Mouse (Mus musculus) forebrain, embryonic 16.5 days (tissue): ENCODE measurements at regions not wholly inside any gene's neighbourhood (a gene's known extent, or its start where the extent isn't known, plus 50 kb on each side); places are given as distances from the start of the nearest gene placed in this dataset.

Experiments
- ATAC-seq: fragments of 200-750 bp; cut with Nextera tagmentation; 2 replicates; pipeline ENCODE4 v1.8.0; 2017; ENCODE audit warnings: mild to moderate bottlenecking, moderate library complexity
- H3K27ac ChIP-seq: fragments of 300-500 bp; sonication (generic); 2 replicates; pipeline ENCODE4 v1.5.1; 2014; ENCODE audit warnings: low read length, control low read depth
- H3K27me3 ChIP-seq: fragments of 300-500 bp; sonication (generic); replicated peaks from 2 replicates; pipeline ENCODE4 v1.6.1; 2014; ENCODE audit warnings: low read length; ENCODE audit not compliant: control insufficient read depth, insufficient read depth
- H3K36me3 ChIP-seq: fragments of 300-500 bp; sonication (generic); 2 replicates; pipeline ENCODE4 v1.6.1; 2014; ENCODE audit not compliant: control insufficient read depth, insufficient read depth
- H3K4me1 ChIP-seq: fragments of 300-500 bp; sonication (generic); replicated peaks from 2 replicates; pipeline ENCODE4 v1.6.1; 2014; ENCODE audit warnings: low read length; ENCODE audit not compliant: control insufficient read depth, insufficient read depth
- H3K4me2 ChIP-seq: fragments of 300-500 bp; sonication (generic); 2 replicates; pipeline ENCODE4 v1.6.1; 2014; ENCODE audit warnings: mild to moderate bottlenecking, low read length, control low read depth
- H3K4me3 ChIP-seq: fragments of 300-500 bp; sonication (generic); replicated peaks from 2 replicates; pipeline ENCODE4 v1.5.1; 2014; ENCODE audit warnings: mild to moderate bottlenecking, low read length, control low read depth
- H3K9ac ChIP-seq: fragments of 300-500 bp; sonication (generic); replicated peaks from 2 replicates; pipeline ENCODE4 v1.6.1; 2014; ENCODE audit warnings: low read depth, low read length, control low read depth
- H3K9me3 ChIP-seq: fragments of 300-500 bp; sonication (generic); 2 replicates; pipeline ENCODE4 v1.6.1; 2016; ENCODE audit warnings: low read length; ENCODE audit not compliant: control insufficient read depth
- WGBS: fragments of 180-500 bp; shearing (Covaris S2); extraction: QIAGEN DNeasy Blood & Tissue Kit; methylation state at CpG from one replicate; pipeline ENCODE4 v1.1.7; 2014; 5-methylcytosine and 5-hydroxymethylcytosine counted together

- no peak for ATAC-seq
- H3K9ac ChIP-seq = no peak overlapping the region
- H3K27ac ChIP-seq = no peak overlapping the region
- H3K27me3 ChIP-seq = no peaks in the 10 kb centered on the region
- H3K36me3 ChIP-seq = no peaks in the 10 kb centered on the region
- H3K4me3 ChIP-seq = no peak overlapping the region
- H3K4me2 ChIP-seq = no peak overlapping the region
- no peaks in the 10 kb centered on the region for H3K4me1 ChIP-seq
- H3K9me3 ChIP-seq = no peaks in the 10 kb centered on the region
- WGBS = 81% methylated on average over 12 of the region's 12 CpGs
These were observed 63.1 kb downstream of the Kcnf1 start for GRCm38 (mm10) chr12:17113465-17114177.

- H3K4me1 ChIP-seq = no peaks in the 10 kb centered on the region
- H3K27ac ChIP-seq = no peak overlapping the region
- WGBS = 81% methylated on average over 7 of the region's 7 CpGs
- no peaks in the 10 kb centered on the region for H3K9me3 ChIP-seq
- no peak overlapping the region for H3K4me2 ChIP-seq
- no peak overlapping the region for H3K4me3 ChIP-seq
- ATAC-seq = no peak
- no peak overlapping the region for H3K9ac ChIP-seq
- no peaks in the 10 kb centered on the region for H3K36me3 ChIP-seq
- H3K27me3 ChIP-seq = no peaks in the 10 kb centered on the region
These were observed 63.8 kb downstream of the Kcnf1 start for GRCm38 (mm10) chr12:17112781-17113464.

- H3K4me3 ChIP-seq = no peak overlapping the region
These were observed 70.5 kb downstream of the Kcnf1 start for GRCm38 (mm10) chr12:17106220-17106619.

GRCm38 (mm10) chr12:17105057-17105712 is 71.5 kb downstream of the Kcnf1 start:
- Histone ChIP-seq H3K27ac (no peak overlapping the region), H3K36me3 (no peaks in the 10 kb centered on the region), H3K4me2 (no peak overlapping the region), H3K9ac (no peak overlapping the region), H3K9me3 (no peaks in the 10 kb centered on the region), H3K4me1 (no peaks in the 10 kb centered on the region), H3K27me3 (no peaks in the 10 kb centered on the region), H3K4me3 (no peak overlapping the region)
- WGBS = 89% methylated on average over 6 of the region's 6 CpGs
- ATAC-seq = no peak

More at GRCm38 (mm10) chr12:17106220-17106619, 70.5 kb downstream of the Kcnf1 start:
- WGBS = 89% methylated on average over 1 of the region's 1 CpGs
- no peak for ATAC-seq
- no peaks in the 10 kb centered on the region for H3K36me3 ChIP-seq
- no peaks in the 10 kb centered on the region for H3K9me3 ChIP-seq
- no peaks in the 10 kb centered on the region for H3K4me1 ChIP-seq
- H3K27me3 ChIP-seq = no peaks in the 10 kb centered on the region
- no peak overlapping the region for H3K9ac ChIP-seq
- H3K27ac ChIP-seq = no peak overlapping the region
- H3K4me2 ChIP-seq = no peak overlapping the region

GRCm38 (mm10) chr12:17101842-17102241 is 74.8 kb downstream of the Kcnf1 start:
- no peak for ATAC-seq
- 91% methylated on average over 3 of the region's 3 CpGs for WGBS
- no peak overlapping the region for H3K4me2 ChIP-seq

GRCm38 (mm10) chr12:17097800-17098271 is 78.9 kb downstream of the Kcnf1 start:
- H3K4me1 ChIP-seq = peaks cover 6% of the 10 kb centered on the region
- no peaks in the 10 kb centered on the region for H3K36me3 ChIP-seq
- H3K27ac ChIP-seq = peak overlapping the region; percentile 13
- peak overlapping the region; percentile 25 for H3K4me2 ChIP-seq
- peak; percentile 84 for ATAC-seq
- H3K9me3 ChIP-seq = no peaks in the 10 kb centered on the region
- 32% methylated on average over 15 of the region's 15 CpGs for WGBS
- no peak overlapping the region for H3K9ac ChIP-seq
- H3K27me3 ChIP-seq = no peaks in the 10 kb centered on the region
- H3K4me3 ChIP-seq = no peak overlapping the region

More at GRCm38 (mm10) chr12:17101842-17102241, 74.8 kb downstream of the Kcnf1 start:
- H3K27me3 ChIP-seq = no peaks in the 10 kb centered on the region
- H3K4me1 ChIP-seq = peaks cover 4% of the 10 kb centered on the region
- no peak overlapping the region for H3K9ac ChIP-seq
- no peaks in the 10 kb centered on the region for H3K36me3 ChIP-seq
- H3K9me3 ChIP-seq = no peaks in the 10 kb centered on the region
- no peak overlapping the region for H3K27ac ChIP-seq
- H3K4me3 ChIP-seq = no peak overlapping the region

GRCm38 (mm10) chr12:17094758-17095157 is 81.9 kb downstream of the Kcnf1 start:
- Histone ChIP-seq H3K36me3 (no peaks in the 10 kb centered on the region), H3K4me2 (no peak overlapping the region), H3K9ac (no peak overlapping the region), H3K4me3 (no peak overlapping the region), H3K27me3 (no peaks in the 10 kb centered on the region), H3K27ac (no peak overlapping the region), H3K4me1 (peaks cover 22% of the 10 kb centered on the region), H3K9me3 (no peaks in the 10 kb centered on the region)
- ATAC-seq = no peak
- 93% methylated on average over 4 of the region's 4 CpGs for WGBS

GRCm38 (mm10) chr12:17093772-17094171 is 82.2 kb upstream of the 2410004P03Rik start:
- WGBS = 20% methylated on average over 3 of the region's 3 CpGs
- Histone ChIP-seq H3K4me1 (peaks cover 23% of the 10 kb centered on the region), H3K27ac (no peak overlapping the region), H3K4me3 (no peak overlapping the region), H3K4me2 (no peak overlapping the region), H3K36me3 (no peaks in the 10 kb centered on the region), H3K27me3 (no peaks in the 10 kb centered on the region), H3K9me3 (no peaks in the 10 kb centered on the region), H3K9ac (no peak overlapping the region)
- ATAC-seq = no peak

- no peaks in the 10 kb centered on the region for H3K9me3 ChIP-seq
- WGBS = 39% methylated on average over 10 of the region's 10 CpGs
- peak; percentile 45 for ATAC-seq
- no peaks in the 10 kb centered on the region for H3K27me3 ChIP-seq
- H3K36me3 ChIP-seq = no peaks in the 10 kb centered on the region
- peak overlapping the region; percentile 47; the same call in 1 of the 2 replicates for H3K27ac ChIP-seq
- H3K4me2 ChIP-seq = no peak overlapping the region; the same call in 1 of the 2 replicates
- no peak overlapping the region for H3K9ac ChIP-seq
- H3K4me1 ChIP-seq = peaks cover 19% of the 10 kb centered on the region
- no peak overlapping the region for H3K4me3 ChIP-seq
These were observed 79.5 kb upstream of the 2410004P03Rik start for GRCm38 (mm10) chr12:17091058-17091457.
